ENCODE assay signal across 10 mouse cellular contexts in the genomic region with DNA sequence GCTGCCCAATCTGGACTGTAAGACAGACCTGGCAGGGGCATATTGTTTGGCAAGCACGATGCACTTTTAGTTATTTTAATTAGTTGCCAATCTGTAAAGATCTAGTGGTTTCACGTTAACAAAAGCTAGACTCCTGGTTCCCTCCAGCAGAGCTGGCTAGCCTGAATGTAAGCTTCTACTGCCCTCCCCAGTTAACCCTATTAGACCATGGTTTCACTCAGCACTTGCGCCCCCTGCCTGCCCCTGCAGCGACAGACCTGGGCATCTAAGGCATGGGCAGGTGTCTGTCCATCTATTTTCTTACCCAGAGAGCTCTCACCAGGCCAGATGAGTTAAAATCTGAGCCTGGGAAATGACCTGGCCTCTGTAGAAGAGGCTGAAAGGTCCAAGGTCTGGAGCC. TPM values are rescaled to one million over a fixed set of nuclear protein-coding genes. Genes with fewer than 3 reads are reported as not detected.
DNase-seq lines count a peak whose midpoint lies in the region; ATAC-seq and TF ChIP-seq lines count a peak whose summit lies in the region.
"Had no signal": no experiment of that assay in that cellular context is flagged by ENCODE, and none has a peak within 500 bp of the region (broad histone marks: within the 10 kb centered on the region; RNA-seq: fewer than 3 reads in every experiment).

No protein-coding gene starts in this region.

- H3K9ac ChIP-seq in heart, postnatal 0 days (replicated peaks; ENCODE audit: low read depth, low read length): no peak overlapping the region
- no peak overlapping the region for H3K9ac ChIP-seq in heart, embryonic 11.5 days (ENCODE audit: low read depth, low read length)
- peak overlapping the region; percentile 79; the same call in 1 of the 2 replicates for H3K9ac ChIP-seq in forebrain, embryonic 14.5 days (ENCODE audit: low read length)
- H3K9ac ChIP-seq: heart, embryonic 13.5 days had no signal

- no peak for TF ChIP-seq EP300 in heart, postnatal 0 days (IDR thresholded peaks at IDR 0.05; ENCODE audit: low read depth)

- DNase-seq in heart, postnatal 0 days (ENCODE audit: low spot score): no peak
- peak; percentile 33 for DNase-seq in 3T3-L1 (ENCODE audit: low read depth, low spot score)
- peak; percentile 56 for DNase-seq in ZHBTc4 (ENCODE audit: low read depth, low spot score)
- peak; percentile 82 for DNase-seq in forebrain, embryonic 14.5 days (ENCODE audit: low spot score)
- DNase-seq in kidney, postnatal 25 days: peak; percentile 86 to 88
- peak; percentile 8 for DNase-seq in naive thymus-derived CD4-positive, alpha-beta T cell, adult 2 months (ENCODE audit: low read depth)
- no peak for DNase-seq in gastrocnemius, adult 18-20 months (ENCODE audit: low spot score)

- peaks cover 40% of the 10 kb centered on the region for H3K27me3 ChIP-seq in heart, postnatal 0 days (ENCODE audit: control insufficient read depth, insufficient read depth, low read length)
- H3K27me3 ChIP-seq in heart, embryonic 11.5 days (ENCODE audit: control insufficient read depth, insufficient read depth, low read length): peaks cover 51% of the 10 kb centered on the region
- no peaks in the 10 kb centered on the region for H3K27me3 ChIP-seq in forebrain, embryonic 14.5 days (replicated peaks; ENCODE audit: control insufficient read depth, insufficient read depth, low read length)

- H3K4me2 ChIP-seq in heart, postnatal 0 days (ENCODE audit: low read depth, low read length): no peak overlapping the region
- H3K4me2 ChIP-seq in heart, embryonic 11.5 days: no peak overlapping the region
- peak overlapping the region; percentile 88 for H3K4me2 ChIP-seq in forebrain, embryonic 14.5 days (ENCODE audit: low read length)
- H3K4me2 ChIP-seq: heart, embryonic 13.5 days had no signal

- no peak overlapping the region for H3K4me3 ChIP-seq in heart, postnatal 0 days (ENCODE audit: low read depth, low read length)
- H3K4me3 ChIP-seq in heart, embryonic 11.5 days (ENCODE audit: low read depth, low read length): no peak overlapping the region
- peak overlapping the region; percentile 47 for H3K4me3 ChIP-seq in forebrain, embryonic 14.5 days (ENCODE audit: low read depth, low read length)
- H3K4me3 ChIP-seq: heart, embryonic 13.5 days; myocyte had no signal

- H3K4me1 ChIP-seq in heart, postnatal 0 days (ENCODE audit: control insufficient read depth, insufficient read depth): peaks cover 13% of the 10 kb centered on the region
- peaks cover 7% of the 10 kb centered on the region for H3K4me1 ChIP-seq in heart, embryonic 11.5 days (ENCODE audit: control insufficient read depth, insufficient read depth, low read length)
- H3K4me1 ChIP-seq in forebrain, embryonic 14.5 days (ENCODE audit: control insufficient read depth, insufficient read depth, low read length): peaks cover 40% of the 10 kb centered on the region

- no peak overlapping the region for H3K27ac ChIP-seq in heart, postnatal 0 days (ENCODE audit: low read depth)
- H3K27ac ChIP-seq in heart, embryonic 11.5 days (ENCODE audit: low read depth, low read length): no peak overlapping the region
- H3K27ac ChIP-seq in forebrain, embryonic 14.5 days (ENCODE audit: low read depth, low read length): peak overlapping the region; percentile 52
- H3K27ac ChIP-seq: heart, embryonic 13.5 days had no signal

- no peaks in the 10 kb centered on the region for H3K36me3 ChIP-seq in heart, postnatal 0 days (replicated peaks; ENCODE audit: control insufficient read depth, insufficient read depth, low read length)
- no peaks in the 10 kb centered on the region for H3K36me3 ChIP-seq in heart, embryonic 11.5 days (ENCODE audit: control insufficient read depth, insufficient read depth, low read length)
- H3K36me3 ChIP-seq in forebrain, embryonic 14.5 days (ENCODE audit: control insufficient read depth, insufficient read depth, low read length): 0 out of 2 replicates have a peak, but pooled peaks cover 3% of the 10 kb centered on the region
- H3K36me3 ChIP-seq: heart, embryonic 13.5 days had no signal

- TF ChIP-seq CTCF in heart, postnatal 0 days (IDR thresholded peaks at IDR 0.05; ENCODE audit: low read depth): peak; percentile 75

- ATAC-seq in heart, postnatal 0 days (ENCODE audit: insufficient read depth, low read depth): peak; percentile 49; the same call in 1 of the 2 replicates
- ATAC-seq in heart, embryonic 11.5 days (replicated peaks; ENCODE audit: insufficient number of reproducible peaks, low FRiP score, low TSS enrichment): no peak
- ATAC-seq in forebrain, embryonic 14.5 days: no peak

- H3K9me3 ChIP-seq in heart, postnatal 0 days (replicated peaks; ENCODE audit: control insufficient read depth, low read length): peaks cover 3% of the 10 kb centered on the region; the same call in 1 of the 2 replicates
- 0 out of 2 replicates have a peak, but pooled peaks cover 2% of the 10 kb centered on the region for H3K9me3 ChIP-seq in heart, embryonic 11.5 days (replicated peaks; ENCODE audit: control insufficient read depth, low read length)
- H3K9me3 ChIP-seq in forebrain, embryonic 14.5 days (replicated peaks; ENCODE audit: control insufficient read depth, low read length): no peaks in the 10 kb centered on the region

- 17% methylated on average over 4 of the region's 4 CpGs for WGBS in heart, postnatal 0 days
- 9% methylated on average over 4 of the region's 4 CpGs for WGBS in heart, embryonic 11.5 days (ENCODE audit: insufficient replicate concordance)
- WGBS in forebrain, embryonic 14.5 days: 4% methylated on average over 4 of the region's 4 CpGs

RNA-seq across cellular contexts. Expression of gene Trim2, which starts 4.4 kb away (rescaled TPM):
- total RNA-seq in heart, postnatal 0 days (2014; rRNA removed; ENCODE audit: low replicate concordance): 6.1 and 11.0 TPM in 2 replicates
- polyA plus RNA-seq in heart, postnatal 0 days (2015; fragmentation: Nextera tagmentation; extraction: Ambion mirVana): 4.9 and 6.0 TPM in 2 replicates
- polyA plus RNA-seq in heart, embryonic 11.5 days (2014; fragmentation: Nextera tagmentation; extraction: Ambion mirVana): 8.9 TPM in 2 replicates
- 117 and 162 TPM in 2 replicates for polyA plus RNA-seq in forebrain, embryonic 14.5 days (2014; fragmentation: Nextera tagmentation; extraction: Ambion mirVana)
- 1 to 10 TPM; 1.4 to 1.8 TPM for total RNA-seq in gastrocnemius, adult 18-20 months (2021)

Comparison
In these comparisons a context has a peak if more than half of its experiments do, and no peak if none do; other contexts are left out.
1. DNase-seq: peak in 3T3-L1 (single experiment), ZHBTc4 (single experiment), forebrain, embryonic 14.5 days (single experiment), kidney, postnatal 25 days (2 of 2) and naive thymus-derived CD4-positive, alpha-beta T cell, adult 2 months (single experiment); none in heart, postnatal 0 days (single experiment) and gastrocnemius, adult 18-20 months (single experiment).
2. RNA of gene Trim2, which starts 4.4 kb away (polyA plus RNA-seq): 117 to 162 TPM in forebrain, embryonic 14.5 days; 8.9 TPM in heart, embryonic 11.5 days and 4.9 to 6.0 TPM in heart, postnatal 0 days; every median in the first group is over 10 times any median in the second.